Mouse (Mus musculus) heart, postnatal 14 days (tissue): ENCODE results near the gene Med7. TPM values are rescaled to one million over a fixed set of nuclear protein-coding genes. Genes with fewer than 3 reads are reported as not detected.

Experiments used
- DNase-seq, 2 experiments: peaks; one replicate each; pipeline ENCODE4 v3.0.0; 2021 to 2022
- intact Hi-C: fragments of 180-260 bp; cut with DNase I; formaldehyde crosslinking; loops from one replicate; pipeline ENCODE4 v1.15.1; 2025
- total RNA-seq, 2 experiments: library from RNA; stranded (reverse); gene quantifications; 2 replicates each; pipeline ENCODE4 v1.2.3; 2021

Gene Med7
- total RNA-seq, 2 experiments from 2014 or later: 18.6 to 21.8 TPM

- no peak for DNase-seq
- intact Hi-C loops: no loop called here
Measured at GRCm38 (mm10) chr11:46479311-46479710, 42.6 kb downstream of the Med7 start.

GRCm38 (mm10) chr11:46480517-46480916 lies 43.8 kb downstream of the Med7 start:
- DNase-seq: peak in 1 of 2 experiments; percentile 3
- intact Hi-C loops: no loop called here

- DNase-seq: no peak
- intact Hi-C loops: no loop called here
Measured at GRCm38 (mm10) chr11:46488231-46488630, 51.5 kb downstream of the Med7 start.

- no peak for DNase-seq
- intact Hi-C loops: no loop called here
Measured at GRCm38 (mm10) chr11:46488650-46489049, 51.9 kb downstream of the Med7 start.

Other genes starting within 250 kb of the Med7 start
- not detected for gene Fndc9, start 201.4 kb upstream of the Med7 start, total RNA-seq
- gene Cyfip2, start 124.1 kb upstream of the Med7 start, total RNA-seq: 10 to 100 TPM; 41.6 to 47.3 TPM
- 1 to 10 TPM in 1 of 2 experiments, under 1 TPM in 1; 0.26 to 3.5 TPM for gene Itk, start 47.4 kb upstream of the Med7 start, total RNA-seq
- not detected for gene Fam71b, start 40.4 kb upstream of the Med7 start, total RNA-seq
- gene Havcr2, start 18.0 kb downstream of the Med7 start, total RNA-seq: under 1 TPM; 0.33 to 0.49 TPM
- not detected for gene Gm12169, start 87.3 kb downstream of the Med7 start, total RNA-seq
- not detected for gene BC053393, start 134.6 kb downstream of the Med7 start, total RNA-seq
- not detected for gene Dppa1, start 192.3 kb downstream of the Med7 start, total RNA-seq